Mouse (Mus musculus): ENCODE measurements around the gene Slc8a3.

GRCm38 (mm10) chr12:81150917-81151316 is 182.1 kb downstream of the Slc8a3 start:
- TF ChIP-seq CHD1 (IDR thresholded peaks at IDR 0.05; ENCODE audit: low read depth, low read length) (no peak), EP300 (IDR thresholded peaks at IDR 0.05; ENCODE audit: low read depth in 1 of 2, low read length in 2 of 2) (no peak), TCF12 (IDR thresholded peaks at IDR 0.05; ENCODE audit: low read depth, low read length) (no peak), CTCF (IDR thresholded peaks at IDR 0.05 in 2 of 3, conservative IDR thresholded peaks at IDR 0.05 in 1 of 3; ENCODE audit: control insufficient read depth in 1 of 3, insufficient read depth in 1 of 3, low read depth in 2 of 3, low read length in 3 of 3, poor library complexity in 1 of 3, severe bottlenecking in 1 of 3) (no peak), MAX (IDR thresholded peaks at IDR 0.05; ENCODE audit: low read length) (no peak), POLR2A (IDR thresholded peaks at IDR 0.05; ENCODE audit: control insufficient read depth in 1 of 2, insufficient read depth in 1 of 2, low read depth in 1 of 2, low read length in 2 of 2, poor library complexity in 1 of 2) (no peak), USF1 (IDR thresholded peaks at IDR 0.05; ENCODE audit: low read depth, low read length) (no peak), RAD21 (IDR thresholded peaks at IDR 0.05; ENCODE audit: low read depth, low read length) (no peak), E2F4 (IDR thresholded peaks at IDR 0.05; ENCODE audit: borderline replicate concordance, low read depth, low read length) (no peak), ETS1 (IDR thresholded peaks at IDR 0.05; ENCODE audit: low read depth, low read length) (no peak), KAT2A (conservative IDR thresholded peaks at IDR 0.05; ENCODE audit: low read depth, low read length) (no peak), RCOR1 (IDR thresholded peaks at IDR 0.05; ENCODE audit: low read depth, low read length) (no peak), SMC3 (IDR thresholded peaks at IDR 0.05; ENCODE audit: low read depth, low read length) (no peak)
